Mouse (Mus musculus): ENCODE results near the gene Setd5. TPM values are rescaled to one million over a fixed set of nuclear protein-coding genes. Genes with fewer than 3 reads are reported as not detected.

Gene Setd5
- polyA plus RNA-seq (2012) = 0.69 and 1.3 TPM in 2 replicates

DNA sequence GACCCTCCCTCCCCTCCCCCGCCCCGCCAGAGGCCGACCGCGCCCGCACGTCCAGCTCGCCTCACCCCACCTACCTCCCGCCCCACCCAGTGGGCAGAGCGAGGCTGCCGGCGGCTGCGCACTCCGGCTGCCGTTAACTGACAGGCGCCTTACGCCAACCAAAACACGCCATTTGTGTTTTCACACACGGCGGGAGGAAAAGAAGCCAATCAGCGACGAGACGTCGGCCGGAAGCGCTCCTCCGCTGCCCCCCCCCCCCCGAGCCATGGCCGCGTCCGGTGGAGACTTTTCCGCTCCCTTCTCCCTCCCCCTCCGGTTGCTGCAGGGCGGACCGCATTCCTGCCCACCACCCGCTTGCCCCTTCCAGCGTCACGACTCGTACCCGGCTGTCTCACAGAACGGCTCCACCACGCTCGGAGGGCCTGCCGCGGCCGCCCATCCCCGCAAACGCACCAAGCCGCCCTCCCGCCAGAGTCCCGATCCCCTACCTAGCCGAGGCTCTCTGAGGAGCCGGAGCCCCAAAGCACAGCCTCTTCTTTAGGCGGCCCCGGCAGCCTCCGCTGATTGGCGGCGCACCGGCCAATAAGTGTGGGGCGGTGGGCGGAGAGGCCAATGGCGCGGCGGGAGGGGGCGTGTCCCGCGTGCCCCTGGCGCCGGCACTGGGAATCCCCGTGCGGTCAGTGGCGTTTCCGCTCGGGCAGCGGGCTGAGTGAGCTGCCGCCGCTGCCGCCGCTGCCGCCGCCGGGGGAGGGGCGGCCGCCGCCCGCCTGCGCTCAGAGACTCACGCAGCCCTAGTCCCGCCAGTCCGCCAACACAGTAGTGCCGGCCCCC lies at the start of gene Setd5:
TSS of gene Setd5 (plus strand) at position 680 of the 831 bp plus-strand sequence.
- Histone ChIP-seq H3K27me3 (ENCODE audit: control insufficient read depth) (no peaks in the 10 kb centered on the region), H3K9me3 (ENCODE audit: control insufficient read depth, low read length) (no peaks in the 10 kb centered on the region), H3K4me3 (replicated peaks) (peak within 1 kb of the TSS; percentile 79), H3K36me3 (ENCODE audit: control insufficient read depth) (peaks cover 42% of the 10 kb centered on the region), H3K4me1 (ENCODE audit: control insufficient read depth) (peaks cover 68% of the 10 kb centered on the region)
- TF ChIP-seq TAL1 (IDR thresholded peaks at IDR 0.05; ENCODE audit: low read length) (no peak), GATA1 (IDR thresholded peaks at IDR 0.05; ENCODE audit: low read length) (no peak)

DNA sequence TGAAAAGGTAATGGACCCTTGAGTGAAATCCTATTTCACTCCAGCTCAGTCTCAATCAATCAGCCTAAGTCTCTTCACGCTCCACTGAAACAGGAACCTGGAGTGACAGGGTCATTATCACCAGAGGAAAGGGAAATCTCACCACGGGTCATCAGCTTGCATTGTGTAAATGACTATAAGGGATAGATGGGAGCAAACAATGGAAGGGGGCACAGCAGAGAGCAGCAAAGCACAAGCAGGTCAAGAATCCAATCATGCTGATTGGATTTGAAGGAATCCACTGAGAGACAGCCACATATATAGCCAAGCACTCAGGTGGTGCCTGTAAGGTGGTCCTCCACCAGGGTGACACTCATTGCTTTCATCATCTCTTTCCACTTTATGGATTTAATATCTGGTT lies 49.7 kb upstream of the Setd5 start:
- Histone ChIP-seq H3K36me3 (ENCODE audit: control insufficient read depth) (no peaks in the 10 kb centered on the region), H3K9me3 (ENCODE audit: control insufficient read depth, low read length) (no peaks in the 10 kb centered on the region), H3K4me1 (ENCODE audit: control insufficient read depth) (no peaks in the 10 kb centered on the region), H3K27me3 (ENCODE audit: control insufficient read depth) (peaks cover 3% of the 10 kb centered on the region), H3K4me3 (replicated peaks) (no peak overlapping the region)
- TF ChIP-seq TAL1 (IDR thresholded peaks at IDR 0.05; ENCODE audit: low read length) (no peak), GATA1 (IDR thresholded peaks at IDR 0.05; ENCODE audit: low read length) (no peak)

DNA sequence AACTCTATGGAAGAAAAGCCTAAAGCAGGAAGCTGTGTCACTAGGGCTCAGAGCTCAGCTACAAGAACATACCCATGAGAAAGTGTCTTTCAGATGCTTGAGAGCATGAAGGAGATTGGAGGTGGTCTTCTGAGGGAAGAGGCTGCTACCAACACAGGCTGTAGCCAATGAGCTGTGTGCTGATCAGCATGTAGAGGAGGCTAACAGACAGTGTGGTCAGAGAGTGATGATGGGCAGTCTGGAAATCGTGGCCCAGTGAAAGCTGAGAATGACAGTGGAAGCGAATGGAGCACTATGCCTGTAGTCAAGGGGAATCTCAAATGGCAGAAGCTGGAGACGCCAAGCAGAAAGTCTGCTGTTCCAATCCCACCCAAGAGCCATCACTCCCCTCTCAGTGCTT lies 48.2 kb upstream of the Setd5 start:
- TF ChIP-seq GATA1 (IDR thresholded peaks at IDR 0.05; ENCODE audit: low read length) = no peak
- no peak for TF ChIP-seq TAL1 (IDR thresholded peaks at IDR 0.05; ENCODE audit: low read length)
- Histone ChIP-seq H3K27me3 (ENCODE audit: control insufficient read depth) (peaks cover 3% of the 10 kb centered on the region), H3K36me3 (ENCODE audit: control insufficient read depth) (no peaks in the 10 kb centered on the region), H3K4me3 (replicated peaks) (no peak overlapping the region), H3K4me1 (ENCODE audit: control insufficient read depth) (no peaks in the 10 kb centered on the region), H3K9me3 (ENCODE audit: control insufficient read depth, low read length) (no peaks in the 10 kb centered on the region)

DNA sequence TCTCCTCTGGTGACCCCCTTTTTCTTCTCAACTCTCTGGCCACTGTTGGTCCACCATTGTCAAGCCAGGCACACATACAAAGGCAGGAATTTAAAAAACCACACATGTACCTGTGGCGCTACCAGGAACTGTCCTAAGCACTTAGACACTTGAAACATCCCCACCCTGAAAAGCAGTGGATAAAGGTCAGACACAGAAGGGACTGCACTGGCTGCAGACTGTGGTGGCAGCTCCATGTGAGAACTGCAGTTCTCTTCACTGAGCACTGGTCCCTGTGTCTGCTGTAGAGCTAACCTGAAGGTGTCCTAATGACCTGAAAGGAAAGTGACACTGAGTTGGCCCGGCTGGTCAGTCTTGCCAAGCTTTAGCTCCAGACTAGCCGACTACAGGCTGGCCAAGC lies 46.6 kb upstream of the Setd5 start:
- no peak overlapping the region for H3K4me3 ChIP-seq (replicated peaks)
- no peaks in the 10 kb centered on the region for H3K9me3 ChIP-seq (ENCODE audit: control insufficient read depth, low read length)
- peaks cover 3% of the 10 kb centered on the region for H3K27me3 ChIP-seq (ENCODE audit: control insufficient read depth)

DNA sequence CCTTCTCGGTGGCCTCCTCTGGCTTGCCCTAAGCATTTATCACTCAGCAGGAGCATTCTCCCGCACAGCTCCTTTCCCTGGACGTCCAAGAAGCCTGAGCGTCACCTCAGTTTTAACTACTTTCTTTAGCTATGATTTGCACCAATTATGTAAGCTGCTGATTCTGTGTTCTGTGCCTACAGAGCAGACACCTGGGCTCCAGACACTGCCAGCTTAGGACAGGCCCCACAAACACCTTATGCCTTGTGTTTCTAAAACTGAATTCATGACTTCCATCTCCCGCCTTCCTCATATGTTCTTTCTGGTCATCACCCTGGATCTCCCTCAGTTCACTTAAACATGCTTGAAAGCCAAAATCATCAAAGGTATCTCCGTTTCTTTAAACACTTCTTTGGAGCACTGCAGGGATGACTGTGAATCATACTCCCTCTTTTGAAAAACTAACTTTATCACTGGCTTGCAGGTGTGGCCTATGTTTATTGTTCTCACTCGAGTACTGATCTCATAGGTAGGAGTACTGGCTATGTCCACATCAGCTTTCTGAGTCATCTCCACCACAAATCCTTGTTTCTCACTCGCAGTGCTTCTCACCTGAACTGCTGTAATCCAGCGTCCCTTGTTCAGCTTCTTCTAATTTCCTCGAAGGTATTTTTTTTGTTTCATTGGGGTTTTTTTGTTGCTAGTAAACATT lies 46.0 kb upstream of the Setd5 start:
- Histone ChIP-seq H3K4me3 (replicated peaks) (no peak overlapping the region), H3K27me3 (ENCODE audit: control insufficient read depth) (peaks cover 3% of the 10 kb centered on the region), H3K9me3 (ENCODE audit: control insufficient read depth, low read length) (no peaks in the 10 kb centered on the region), H3K4me1 (ENCODE audit: control insufficient read depth) (no peaks in the 10 kb centered on the region), H3K36me3 (ENCODE audit: control insufficient read depth) (no peaks in the 10 kb centered on the region)
- no peak for TF ChIP-seq GATA1 (IDR thresholded peaks at IDR 0.05; ENCODE audit: low read length)

More for the DNA sequence above, 46.6 kb upstream of the Setd5 start:
- Histone ChIP-seq H3K36me3 (ENCODE audit: control insufficient read depth) (no peaks in the 10 kb centered on the region), H3K4me1 (ENCODE audit: control insufficient read depth) (no peaks in the 10 kb centered on the region)
- TF ChIP-seq GATA1 (IDR thresholded peaks at IDR 0.05; ENCODE audit: low read length) (no peak), TAL1 (IDR thresholded peaks at IDR 0.05; ENCODE audit: low read length) (no peak)

DNA sequence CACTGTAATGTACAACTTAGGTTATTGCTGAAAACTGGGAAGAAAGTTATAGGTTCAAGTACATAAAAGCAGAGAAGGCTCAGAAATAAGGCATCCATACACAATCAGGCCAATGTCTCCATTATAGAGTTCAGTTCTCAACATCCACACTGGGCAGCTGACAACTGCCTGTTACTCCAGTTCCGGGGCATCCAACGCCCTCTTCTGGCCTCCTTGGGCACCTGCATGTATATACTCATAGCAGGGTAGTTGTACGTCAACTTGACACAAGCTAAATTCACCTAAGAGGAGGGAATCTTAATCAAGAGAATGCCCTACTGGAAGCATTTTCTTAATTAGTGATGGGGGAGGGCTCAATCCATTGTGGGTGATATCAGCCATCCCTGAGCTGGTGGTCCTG lies 45.0 kb upstream of the Setd5 start:
- Histone ChIP-seq H3K36me3 (ENCODE audit: control insufficient read depth) (no peaks in the 10 kb centered on the region), H3K27me3 (ENCODE audit: control insufficient read depth) (peaks cover 3% of the 10 kb centered on the region), H3K4me3 (replicated peaks) (no peak overlapping the region), H3K4me1 (ENCODE audit: control insufficient read depth) (no peaks in the 10 kb centered on the region), H3K9me3 (ENCODE audit: control insufficient read depth, low read length) (no peaks in the 10 kb centered on the region)
- TF ChIP-seq TAL1 (IDR thresholded peaks at IDR 0.05; ENCODE audit: low read length) (no peak), GATA1 (IDR thresholded peaks at IDR 0.05; ENCODE audit: low read length) (no peak)

DNA sequence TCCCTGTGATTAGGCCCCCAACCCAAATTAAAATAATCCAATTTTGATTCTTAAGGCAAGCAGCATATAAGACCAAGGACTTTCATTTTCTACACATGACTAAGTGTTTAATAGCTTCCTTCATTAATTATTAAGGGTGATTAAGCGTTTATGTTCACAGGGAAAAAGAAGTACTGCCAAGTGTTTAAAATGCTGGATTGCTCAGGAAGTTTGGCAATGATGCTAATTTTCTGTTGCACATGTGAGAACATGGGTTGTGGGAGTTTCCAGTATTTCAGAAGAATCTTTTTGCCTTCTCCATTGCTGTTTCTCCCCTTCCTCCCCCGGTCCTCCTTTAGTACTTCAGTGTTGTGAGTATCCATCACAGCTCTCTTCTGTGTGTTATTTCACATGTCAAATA lies 44.0 kb upstream of the Setd5 start:
- TF ChIP-seq TAL1 (IDR thresholded peaks at IDR 0.05; ENCODE audit: low read length) (no peak), GATA1 (IDR thresholded peaks at IDR 0.05; ENCODE audit: low read length) (no peak)
- Histone ChIP-seq H3K27me3 (ENCODE audit: control insufficient read depth) (peaks cover 3% of the 10 kb centered on the region), H3K9me3 (ENCODE audit: control insufficient read depth, low read length) (no peaks in the 10 kb centered on the region), H3K4me3 (replicated peaks) (no peak overlapping the region), H3K4me1 (ENCODE audit: control insufficient read depth) (peaks cover 6% of the 10 kb centered on the region), H3K36me3 (ENCODE audit: control insufficient read depth) (no peaks in the 10 kb centered on the region)

DNA sequence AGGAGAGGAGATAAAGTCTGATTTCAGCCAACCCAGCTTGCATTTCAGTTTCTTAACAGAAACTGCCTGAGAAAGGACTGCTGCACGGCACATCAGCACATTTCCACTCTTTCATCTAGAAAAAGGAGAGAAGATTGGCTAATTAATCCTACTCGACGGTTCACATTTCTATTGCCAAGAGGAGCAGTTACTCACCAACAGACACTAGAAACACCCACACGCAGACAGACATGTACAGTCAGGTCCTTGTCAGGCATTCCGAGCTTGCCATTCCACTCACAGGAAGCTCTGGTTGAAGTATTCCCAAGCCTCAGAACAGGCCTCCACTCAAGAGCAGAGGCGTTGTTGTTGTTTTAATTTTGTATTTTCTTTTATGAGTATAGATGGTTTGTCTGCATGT lies 42.7 kb upstream of the Setd5 start:
- no peaks in the 10 kb centered on the region for H3K27me3 ChIP-seq (ENCODE audit: control insufficient read depth)
- H3K4me3 ChIP-seq (replicated peaks) = no peak overlapping the region
- TF ChIP-seq TAL1 (IDR thresholded peaks at IDR 0.05; ENCODE audit: low read length) = no peak
- TF ChIP-seq GATA1 (IDR thresholded peaks at IDR 0.05; ENCODE audit: low read length) = no peak
- H3K4me1 ChIP-seq (ENCODE audit: control insufficient read depth) = peaks cover 11% of the 10 kb centered on the region
- no peaks in the 10 kb centered on the region for H3K36me3 ChIP-seq (ENCODE audit: control insufficient read depth)
- H3K9me3 ChIP-seq (ENCODE audit: control insufficient read depth, low read length) = no peaks in the 10 kb centered on the region

DNA sequence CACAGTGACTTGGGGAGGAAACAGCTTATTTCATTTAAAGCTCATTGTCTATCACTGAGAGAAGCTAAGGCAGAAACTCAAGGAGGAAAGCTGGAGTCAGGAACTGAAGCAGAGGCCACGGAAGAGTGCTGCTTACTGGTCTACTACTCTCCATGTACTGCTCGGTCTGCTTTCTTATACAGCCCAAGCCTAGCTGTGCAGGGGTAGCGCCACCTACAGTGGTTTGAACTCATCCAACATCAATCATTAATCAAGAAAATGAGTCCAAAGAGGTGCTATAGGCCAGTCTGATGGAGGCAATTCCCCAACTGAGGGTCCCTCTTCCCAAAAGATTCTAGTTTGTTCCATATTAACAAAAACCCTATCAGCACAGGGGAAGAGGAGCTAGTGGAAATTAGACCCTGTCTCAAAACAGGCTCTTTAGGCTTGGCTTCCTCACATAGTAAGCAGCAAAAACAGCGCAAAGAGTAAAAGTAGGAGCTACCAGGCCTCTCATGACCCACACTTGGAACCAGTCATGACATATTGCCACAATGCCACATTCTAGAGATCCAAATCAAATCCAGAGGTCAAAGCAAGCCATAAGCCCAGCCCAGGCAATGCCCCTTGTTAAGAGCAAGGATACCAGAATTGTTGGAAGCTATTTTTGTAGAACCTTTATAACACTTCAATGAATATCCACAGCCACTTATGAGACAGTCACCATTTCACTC lies 40.5 kb upstream of the Setd5 start:
- H3K27me3 ChIP-seq (ENCODE audit: control insufficient read depth) = no peaks in the 10 kb centered on the region
- H3K4me1 ChIP-seq (ENCODE audit: control insufficient read depth) = peaks cover 25% of the 10 kb centered on the region
- no peaks in the 10 kb centered on the region for H3K36me3 ChIP-seq (ENCODE audit: control insufficient read depth)
- no peaks in the 10 kb centered on the region for H3K9me3 ChIP-seq (ENCODE audit: control insufficient read depth, low read length)
- no peak overlapping the region for H3K4me3 ChIP-seq (replicated peaks)
- TF ChIP-seq GATA1 (IDR thresholded peaks at IDR 0.05; ENCODE audit: low read length) = no peak
- no peak for TF ChIP-seq TAL1 (IDR thresholded peaks at IDR 0.05; ENCODE audit: low read length)
